Mouse (Mus musculus): Measurements from ENCODE around the gene Srsf1.

DNA sequence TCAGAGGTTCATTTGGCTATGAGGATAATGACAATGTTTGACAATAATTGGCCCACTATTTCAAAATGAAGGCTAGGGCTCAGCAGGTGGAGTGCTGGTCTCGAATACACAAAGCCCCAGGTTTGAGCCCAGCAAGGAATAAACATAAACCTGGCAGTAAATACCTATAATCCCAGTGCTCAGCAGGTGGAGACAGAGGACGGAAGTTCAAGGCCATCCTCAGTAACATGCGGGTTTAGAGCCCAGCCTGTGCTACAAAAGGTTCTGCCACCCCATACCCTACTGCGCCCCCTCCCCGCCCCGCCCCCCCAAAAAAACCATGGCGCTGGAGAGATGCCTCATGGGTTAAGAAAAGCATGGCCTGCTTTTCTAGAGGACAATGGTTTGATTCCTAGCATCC, 11.2 kb upstream of the Srsf1 start:
- TF ChIP-seq GATA1 (IDR thresholded peaks at IDR 0.05; ENCODE audit: low read length): no peak
- no peak for TF ChIP-seq TAL1 (IDR thresholded peaks at IDR 0.05; ENCODE audit: low read length)

Measured in erythroblast, embryonic 14.5 days (primary cell).